Mouse (Mus musculus) liver (tissue): ENCODE results near the gene P2ry10b.
A peak's percentile ranks its signal among the peaks of the same experiment; 100 is the strongest.

Experiments
- DNase-seq: peaks from one replicate; pipeline ENCODE4 v3.0.0-alpha.2; 2020; ENCODE audit warnings: mixed read lengths

Gene P2ry10b

GRCm38 (mm10) chrX:107148681-107149080 is at the start of gene P2ry10b:
TSS of gene P2ry10b (plus strand) at chrX:107148927.
- DNase-seq, result no peak

GRCm38 (mm10) chrX:107116333-107116732 is 32.4 kb upstream of the P2ry10b start:
- DNase-seq, result no peak

GRCm38 (mm10) chrX:107116987-107117386 is 31.7 kb upstream of the P2ry10b start:
- no peak for DNase-seq

GRCm38 (mm10) chrX:107143184-107143583 is 5.5 kb upstream of the P2ry10b start:
- no peak for DNase-seq

GRCm38 (mm10) chrX:107143930-107144329 is 4.8 kb upstream of the P2ry10b start:
- DNase-seq, result no peak

GRCm38 (mm10) chrX:107149391-107149993 is 765 bp downstream of the P2ry10b start:
- DNase-seq, result no peak

- DNase-seq, result no peak
Observed at GRCm38 (mm10) chrX:107150027-107150426, 1.3 kb downstream of the P2ry10b start.

- peak; percentile 27 for DNase-seq
Observed at GRCm38 (mm10) chrX:107150752-107151515, 2.2 kb downstream of the P2ry10b start.

- DNase-seq, result no peak
Observed at GRCm38 (mm10) chrX:107156021-107156420, 7.3 kb downstream of the P2ry10b start.

GRCm38 (mm10) chrX:107160496-107160895 is 11.8 kb downstream of the P2ry10b start:
- DNase-seq, result no peak

GRCm38 (mm10) chrX:107168281-107168680 is 19.6 kb downstream of the P2ry10b start:
- no peak for DNase-seq

- no peak for DNase-seq
Observed at GRCm38 (mm10) chrX:107169128-107169527, 20.4 kb downstream of the P2ry10b start.

GRCm38 (mm10) chrX:107178742-107179141 is 30.0 kb downstream of the P2ry10b start:
- DNase-seq, result no peak

GRCm38 (mm10) chrX:107217577-107218090 is 68.9 kb downstream of the P2ry10b start:
- DNase-seq, result no peak
